Mouse (Mus musculus): ENCODE results near the gene Ifi211.
"Not testable (repeated sequence)": the region's sequence is repeated elsewhere in the genome, so short reads cannot be mapped to it uniquely, and the experiment has no call there.

GRCm38 (mm10) chr1:173919279-173919678, 6.4 kb upstream of the Ifi211 start:
- not testable (repeated sequence) for TF ChIP-seq CTCF, EP300 (IDR thresholded peaks at IDR 0.05; ENCODE audit: low read depth)
